Mouse (Mus musculus) brown adipose tissue, adult 24 weeks (tissue): ENCODE measurements around the gene Rdh13. TPM values are rescaled to one million over a fixed set of nuclear protein-coding genes. Genes with fewer than 3 reads are reported as not detected.
"Not testable (repeated sequence)": the region's sequence is repeated elsewhere in the genome, so short reads cannot be mapped to it uniquely, and the experiment has no call there.

Experiments
- H3K27ac ChIP-seq: fragments of 200-500 bp; replicated peaks from 2 replicates; pipeline ENCODE4 v1.5.1; 2012; ENCODE audit warnings: low read depth, mild to moderate bottlenecking, low read length
- H3K4me1 ChIP-seq: fragments of 200-500 bp; 2 replicates; pipeline ENCODE4 v1.6.1; 2012; ENCODE audit warnings: low read length, mixed read lengths; ENCODE audit not compliant: control insufficient read depth, insufficient read depth, insufficient read length
- H3K4me3 ChIP-seq: fragments of 200-500 bp; 2 replicates; pipeline ENCODE4 v1.5.1; 2012; ENCODE audit warnings: low read depth, mild to moderate bottlenecking, low read length, moderate library complexity; ENCODE audit not compliant: insufficient read depth
- polyA plus RNA-seq: library from polyadenylated mRNA; stranded (reverse); fragments of >200 nt; gene quantifications from 2 replicates; pipeline ENCODE4 v1.2.4, GENCODE M21; 2012; ENCODE audit not compliant: missing spikeins, insufficient read depth, insufficient read length

The Rdh13 gene
- polyA plus RNA-seq, 1 experiment = 15.1 TPM

- Histone ChIP-seq H3K4me3 (peak within 1 kb of the TSS; percentile 63), H3K4me1 (no peaks in the 10 kb centered on the region), H3K27ac (peak within 1 kb of the TSS; percentile 94)
These were observed 15.4 kb upstream of the Rdh13 start, which contains the start of gene Eps8l1 for GRCm38 (mm10) chr7:4460576-4461434. Gene Eps8l1 (plus strand): TSS chr7:4460674.

GRCm38 (mm10) chr7:4452644-4453043 is 7.2 kb upstream of the Rdh13 start:
- H3K27ac ChIP-seq = no peak overlapping the region
- H3K4me1 ChIP-seq = no peaks in the 10 kb centered on the region
- no peak overlapping the region for H3K4me3 ChIP-seq

GRCm38 (mm10) chr7:4449211-4449610 is 3.8 kb upstream of the Rdh13 start:
- Histone ChIP-seq H3K4me3 (no peak overlapping the region), H3K4me1 (peaks cover 2% of the 10 kb centered on the region; the same call in 1 of the 2 replicates)

GRCm38 (mm10) chr7:4448439-4448838 is 3.0 kb upstream of the Rdh13 start:
- Histone ChIP-seq H3K4me1 (peaks cover 2% of the 10 kb centered on the region; the same call in 1 of the 2 replicates), H3K27ac (no peak overlapping the region), H3K4me3 (no peak overlapping the region)

More at GRCm38 (mm10) chr7:4449211-4449610, 3.8 kb upstream of the Rdh13 start:
- no peak overlapping the region for H3K27ac ChIP-seq

GRCm38 (mm10) chr7:4447138-4447537 is 1.7 kb upstream of the Rdh13 start:
- Histone ChIP-seq H3K4me3 (no peak overlapping the region), H3K27ac (no peak overlapping the region), H3K4me1 (peaks cover 2% of the 10 kb centered on the region; the same call in 1 of the 2 replicates)

- Histone ChIP-seq H3K27ac (no peak overlapping the region), H3K4me1 (peaks cover 2% of the 10 kb centered on the region; the same call in 1 of the 2 replicates), H3K4me3 (no peak overlapping the region)
These were observed 4.9 kb downstream of the Rdh13 start for GRCm38 (mm10) chr7:4440549-4440948.

- no peak overlapping the region for H3K27ac ChIP-seq
- H3K4me3 ChIP-seq = no peak overlapping the region
- H3K4me1 ChIP-seq = no peaks in the 10 kb centered on the region
These were observed 7.7 kb downstream of the Rdh13 start for GRCm38 (mm10) chr7:4437721-4438120.

- H3K4me3 ChIP-seq = no peak overlapping the region
- no peak overlapping the region for H3K27ac ChIP-seq
- no peaks in the 10 kb centered on the region for H3K4me1 ChIP-seq
These were observed 13.4 kb downstream of the Rdh13 start for GRCm38 (mm10) chr7:4432026-4432425.

GRCm38 (mm10) chr7:4431548-4431947 is 13.9 kb downstream of the Rdh13 start:
- no peak overlapping the region for H3K27ac ChIP-seq
- H3K4me1 ChIP-seq = no peaks in the 10 kb centered on the region
- no peak overlapping the region for H3K4me3 ChIP-seq

- H3K4me1 ChIP-seq = no peaks in the 10 kb centered on the region
- H3K27ac ChIP-seq = no peak overlapping the region
These were observed 15.1 kb downstream of the Rdh13 start for GRCm38 (mm10) chr7:4430246-4430844.

GRCm38 (mm10) chr7:4427161-4427912 is 18.1 kb downstream of the Rdh13 start:
- Histone ChIP-seq H3K27ac (no peak overlapping the region), H3K4me3 (no peak overlapping the region), H3K4me1 (no peaks in the 10 kb centered on the region)

More at GRCm38 (mm10) chr7:4430246-4430844, 15.1 kb downstream of the Rdh13 start:
- no peak overlapping the region for H3K4me3 ChIP-seq

- no peaks in the 10 kb centered on the region for H3K4me1 ChIP-seq
- no peak overlapping the region for H3K27ac ChIP-seq
- no peak overlapping the region for H3K4me3 ChIP-seq
These were observed 25.2 kb downstream of the Rdh13 start for GRCm38 (mm10) chr7:4420230-4420629.

GRCm38 (mm10) chr7:4419681-4420080 is 25.8 kb downstream of the Rdh13 start:
- H3K27ac ChIP-seq = no peak overlapping the region
- no peaks in the 10 kb centered on the region for H3K4me1 ChIP-seq
- no peak overlapping the region for H3K4me3 ChIP-seq

- not testable (repeated sequence) for H3K4me3 ChIP-seq, H3K27ac ChIP-seq, H3K4me1 ChIP-seq
These were observed 33.0 kb downstream of the Rdh13 start for GRCm38 (mm10) chr7:4412406-4412805.

- Histone ChIP-seq H3K4me1 (no peaks in the 10 kb centered on the region), H3K27ac (no peak within 1 kb of the TSS), H3K4me3 (no peak within 1 kb of the TSS)
These were observed 47.7 kb downstream of the Rdh13 start, which contains the start of gene Gp6 for GRCm38 (mm10) chr7:4397730-4398129. Gene Gp6 (minus strand): TSS chr7:4397744.
